Mouse (Mus musculus): Measurements from ENCODE around the gene 0610037L13Rik.

- TF ChIP-seq CTCF (IDR thresholded peaks at IDR 0.05; ENCODE audit: insufficient read depth, low read depth, low read length) (no peak), POLR2A (IDR thresholded peaks at IDR 0.05; ENCODE audit: insufficient read depth, low read depth, low read length) (no peak)
Measured at GRCm38 (mm10) chr4:107848546-107848945, 41.1 kb upstream of the 0610037L13Rik start.
